Mouse (Mus musculus) embryonic fibroblast, embryonic 13.5 days (primary cell): ENCODE measurements at regions not wholly inside any gene's neighbourhood (a gene's known extent, or its start where the extent isn't known, plus 50 kb on each side); places are given as distances from the start of the nearest gene placed in this dataset.

Source experiments
- CTCF ChIP-seq: IDR thresholded peaks from 2 replicates; pipeline ENCODE4 v1.5.1; 2011; ENCODE audit warnings: mild to moderate bottlenecking, control low read depth, low read length, moderate library complexity, borderline replicate concordance; ENCODE audit not compliant: insufficient read depth
- POLR2A ChIP-seq: IDR thresholded peaks from 2 replicates; pipeline ENCODE4 v1.6.1; 2011; ENCODE audit warnings: low read depth, mild to moderate bottlenecking, control low read depth, low read length, moderate library complexity

DNA sequence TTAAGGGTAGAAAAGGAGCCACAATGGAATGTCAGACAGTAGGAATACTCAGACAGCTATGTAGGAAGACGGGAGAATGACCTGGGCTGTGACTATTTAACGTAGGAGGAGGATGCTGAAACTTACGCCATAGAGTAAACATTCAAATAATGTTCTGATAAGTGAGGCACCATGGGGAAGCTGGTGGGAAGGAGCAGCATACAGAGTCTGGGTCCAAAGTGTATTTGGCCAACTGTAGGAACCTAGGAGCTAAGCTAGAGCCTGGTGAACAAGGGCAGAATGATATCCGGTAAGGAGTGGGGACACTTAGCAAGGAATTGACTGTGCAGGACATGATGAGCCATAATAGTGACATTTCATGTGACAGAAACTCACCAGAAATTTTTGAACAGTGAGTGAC is 189.0 kb upstream of the Car8 start:
- TF ChIP-seq CTCF (no peak), POLR2A (no peak)
